Mouse (Mus musculus): ENCODE results near the gene Rad9b.

DNA sequence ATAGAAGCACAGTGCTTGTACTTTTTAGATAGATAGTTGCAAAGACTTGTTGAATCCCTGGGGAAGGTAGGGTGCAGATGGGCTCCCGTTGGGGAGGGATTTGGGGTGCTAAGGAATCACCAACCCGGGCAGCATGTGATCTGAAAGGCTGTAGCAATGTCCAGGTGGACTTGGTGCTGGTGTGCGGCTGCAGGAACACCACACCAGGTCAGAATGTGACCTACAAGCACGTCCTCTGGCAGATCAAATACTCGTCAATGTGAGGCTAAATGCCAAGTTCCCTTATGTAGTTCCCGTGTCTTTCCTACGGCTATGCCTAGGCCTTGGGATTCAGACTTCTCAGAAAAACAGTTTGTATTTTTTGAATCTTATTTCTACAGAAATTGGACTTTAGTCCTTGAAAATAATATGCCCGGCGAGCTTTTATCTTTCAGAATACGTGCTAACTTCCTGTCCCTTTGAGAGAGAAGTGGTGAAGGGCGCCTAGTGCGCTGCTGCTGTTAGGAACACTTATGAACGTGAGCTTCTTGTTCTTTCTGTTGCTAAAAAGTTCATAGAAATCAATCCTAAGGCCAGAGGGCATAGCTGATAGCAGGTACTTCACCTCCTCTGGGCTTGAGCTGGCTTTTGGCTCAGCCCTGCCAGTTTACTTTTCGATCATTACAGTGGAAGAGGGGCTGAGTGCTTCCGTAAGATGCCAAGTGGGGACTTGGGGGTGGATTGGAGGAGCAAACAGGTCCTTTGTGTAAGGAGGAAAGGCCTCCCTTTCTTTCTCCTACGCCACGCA, 62.3 kb downstream of the Rad9b start:
- no peak for TF ChIP-seq CTCF (IDR thresholded peaks at IDR 0.05; ENCODE audit: borderline replicate concordance, insufficient read depth, low read length)
- TF ChIP-seq POLR2A (IDR thresholded peaks at IDR 0.05; ENCODE audit: low read depth, low read length), result no peak

Measured in embryonic fibroblast, embryonic 13.5 days (primary cell).